Mouse (Mus musculus) kidney, adult 2 months (tissue): Measurements from ENCODE around the gene Cypt2.
"Not testable (repeated sequence)": the region's sequence is repeated elsewhere in the genome, so short reads cannot be mapped to it uniquely, and the experiment has no call there.

Source experiments
- CTCF ChIP-seq: fragments of 200-500 bp; conservative IDR thresholded peaks from 2 replicates; pipeline ENCODE4 v1.5.1; 2011; ENCODE audit warnings: low read depth, mild to moderate bottlenecking, control low read depth, low read length, moderate library complexity, mixed read lengths; ENCODE audit not compliant: insufficient read depth, insufficient read length
- POLR2A ChIP-seq: fragments of 200-500 bp; IDR thresholded peaks from one replicate; pipeline ENCODE4 v1.6.1; 2011; ENCODE audit warnings: low read depth, low read length, control low read depth

GRCm38 (mm10) chrX:105499472-105499871 is at the start of gene Cypt2:
- not testable (repeated sequence) for TF ChIP-seq CTCF, POLR2A
